Mouse (Mus musculus): ENCODE data around the gene Fto.

GRCm38 (mm10) chr8:91603751-91604150, 290.4 kb downstream of the Fto start:
- no peak for TF ChIP-seq CTCF (conservative IDR thresholded peaks at IDR 0.05; ENCODE audit: insufficient read depth, insufficient read length, low read depth, low read length)
- no peak for TF ChIP-seq POLR2A (IDR thresholded peaks at IDR 0.05; ENCODE audit: low read depth, low read length)
